ENCODE assay signal across 11 mouse cellular contexts in genomic region chr7:139835140-139836131, GRCm38 (mm10). TPM values are rescaled to one million over a fixed set of nuclear protein-coding genes. Genes with fewer than 3 reads are reported as not detected.
DNase-seq lines count a peak whose midpoint lies in the region; ATAC-seq and TF ChIP-seq lines count a peak whose summit lies in the region.
"Had no signal": no experiment of that assay in that cellular context is flagged by ENCODE, and none has a peak within 500 bp of the region (broad histone marks: within the 10 kb centered on the region; RNA-seq: fewer than 3 reads in every experiment).

No protein-coding gene starts in this region.

- peaks cover 46% of the 10 kb centered on the region for H3K4me1 ChIP-seq in hindbrain, embryonic 12.5 days
- H3K4me1 ChIP-seq in neural tube, embryonic 12.5 days: peaks cover 34% of the 10 kb centered on the region

- peak overlapping the region; percentile 62 for H3K4me2 ChIP-seq in hindbrain, embryonic 12.5 days (replicated peaks)
- peak overlapping the region; percentile 66 for H3K4me2 ChIP-seq in neural tube, embryonic 12.5 days (replicated peaks)

- peak overlapping the region; percentile 88 for H3K27ac ChIP-seq in layer of hippocampus, adult 2 months
- peak overlapping the region; percentile 89 for H3K27ac ChIP-seq in hindbrain, embryonic 12.5 days
- H3K27ac ChIP-seq in neural tube, embryonic 12.5 days: no peak overlapping the region

- H3K4me3 ChIP-seq in layer of hippocampus, adult 2 months: peak overlapping the region; percentile 70
- H3K4me3 ChIP-seq in hindbrain, embryonic 12.5 days: peak overlapping the region; percentile 35
- H3K4me3 ChIP-seq in neural tube, embryonic 12.5 days: peak overlapping the region; percentile 23

- 31% methylated on average over 15 of the region's 15 CpGs for WGBS in hindbrain, embryonic 12.5 days
- WGBS in neural tube, embryonic 12.5 days: 39% methylated on average over 15 of the region's 15 CpGs

- H3K9me3 ChIP-seq in hindbrain, embryonic 12.5 days (replicated peaks): no peaks in the 10 kb centered on the region
- no peaks in the 10 kb centered on the region for H3K9me3 ChIP-seq in neural tube, embryonic 12.5 days

- H3K9ac ChIP-seq in hindbrain, embryonic 12.5 days: peak overlapping the region; percentile 36; the same call in 1 of the 2 replicates
- peak overlapping the region; percentile 18; the same call in 1 of the 2 replicates for H3K9ac ChIP-seq in neural tube, embryonic 12.5 days

- no peaks in the 10 kb centered on the region; the same call in none of the 2 replicates for H3K27me3 ChIP-seq in hindbrain, embryonic 12.5 days
- no peaks in the 10 kb centered on the region for H3K27me3 ChIP-seq in neural tube, embryonic 12.5 days (replicated peaks)

- no peak for TF ChIP-seq CTCF in layer of hippocampus, adult 2 months (conservative IDR thresholded peaks at IDR 0.05)

- DNase-seq in layer of hippocampus, adult 2 months (ENCODE audit: low spot score in 2 of 2): peak in 1 of 2 experiments; percentile 29
- DNase-seq in layer of hippocampus, adult 9-10 months (ENCODE audit: low spot score): no peak
- DNase-seq in cerebellum, adult 9-11 months: peak; percentile 40
- no peak for DNase-seq in ovary, postnatal 36 days (ENCODE audit: low spot score)
- no peak for DNase-seq in thymus, postnatal 10 days (ENCODE audit: low spot score in 2 of 2)
- DNase-seq: kidney, adult 2 months had no signal

- H3K36me3 ChIP-seq in hindbrain, embryonic 12.5 days: peaks cover under 1% of the 10 kb centered on the region
- H3K36me3 ChIP-seq in neural tube, embryonic 12.5 days: no peaks in the 10 kb centered on the region

- peak; percentile 80 for ATAC-seq in hindbrain, embryonic 12.5 days (ENCODE audit: low FRiP score)
- ATAC-seq in neural tube, embryonic 12.5 days (ENCODE audit: low FRiP score, low read depth): peak; percentile 73
- ATAC-seq in megakaryocyte progenitor cell, adult 5-6 weeks (replicated peaks; ENCODE audit: poor library complexity): no peak

RNA-seq across cellular contexts. Expression of gene Adgra1, which starts 1.5 kb away (rescaled TPM):
- total RNA-seq in layer of hippocampus, adult 2 months (2021): 10 to 100 TPM; 45.8 to 48.8 TPM
- 18.7 and 21.4 TPM in 2 replicates for polyA plus RNA-seq in hindbrain, embryonic 12.5 days (2016; fragmentation: Nextera tagmentation; extraction: Ambion mirVana)
- polyA plus RNA-seq in neural tube, embryonic 12.5 days (2016; fragmentation: Nextera tagmentation; extraction: Ambion mirVana): 20.0 and 21.0 TPM in 2 replicates
- total RNA-seq in megakaryocyte progenitor cell, adult 5-6 weeks (2015): not detected in 2 replicates
- total RNA-seq in megakaryocyte progenitor cell, adult 5-6 weeks (2017): not detected in 2 replicates
- total RNA-seq: CH12.LX; liver, adult 2 months had no signal
- polyA plus RNA-seq: liver, adult 2 months had no signal

RNA-seq across cellular contexts. Expression of gene Kndc1, which starts 59.1 kb away (rescaled TPM):
- 10 to 100 TPM; 80.3 to 87.0 TPM for total RNA-seq in layer of hippocampus, adult 2 months (2021)
- 3.5 and 3.8 TPM in 2 replicates for polyA plus RNA-seq in hindbrain, embryonic 12.5 days (2016; fragmentation: Nextera tagmentation; extraction: Ambion mirVana)
- polyA plus RNA-seq in neural tube, embryonic 12.5 days (2016; fragmentation: Nextera tagmentation; extraction: Ambion mirVana): 2.7 and 3.1 TPM in 2 replicates
- total RNA-seq in megakaryocyte progenitor cell, adult 5-6 weeks (2015): not detected in 2 replicates
- total RNA-seq in megakaryocyte progenitor cell, adult 5-6 weeks (2017): not detected in 2 replicates
- polyA plus RNA-seq: liver, adult 2 months had no signal

Comparison
In these comparisons a context has a peak if more than half of its experiments do, and no peak if none do; other contexts are left out.
1. RNA of gene Adgra1, which starts 1.5 kb away (total RNA-seq): 45.8 to 48.8 TPM in layer of hippocampus, adult 2 months; not detected in megakaryocyte progenitor cell, adult 5-6 weeks; every median in the first group is over 10 times any median in the second.
2. RNA of gene Kndc1, which starts 59.1 kb away (total RNA-seq): 80.3 to 87.0 TPM in layer of hippocampus, adult 2 months; not detected in megakaryocyte progenitor cell, adult 5-6 weeks; every median in the first group is over 10 times any median in the second.
3. Peak in every context shown above with its lines, with median percentiles within 50 percentile points of each other: H3K4me3 ChIP-seq.